Mouse (Mus musculus) C2C12 (cell line): ENCODE data around the gene Ccdc34.

Experiments
- CTCF ChIP-seq: IDR thresholded peaks from one replicate; pipeline ENCODE4 v1.5.1; 2011; ENCODE audit not compliant: control insufficient read depth, insufficient read depth, insufficient read length
- MAX ChIP-seq: IDR thresholded peaks from one replicate; pipeline ENCODE4 v1.6.1; 2011; ENCODE audit warnings: mild to moderate bottlenecking, control low read depth
- MYOD1 ChIP-seq: IDR thresholded peaks from one replicate; pipeline ENCODE4 v1.6.1; 2011; ENCODE audit warnings: low read depth; ENCODE audit not compliant: control insufficient read depth, insufficient read length

GRCm38 (mm10) chr2:110012184-110012725, 5.4 kb upstream of the Ccdc34 start:
- TF ChIP-seq CTCF, result no peak
- TF ChIP-seq MYOD1, result no peak
- no peak for TF ChIP-seq MAX
